Mouse (Mus musculus) lung, postnatal 0 days (tissue): ENCODE data around the gene Rab11fip4.
"Not testable (repeated sequence)": the region's sequence is repeated elsewhere in the genome, so short reads cannot be mapped to it uniquely, and the experiment has no call there.

Source experiments
- CTCF ChIP-seq: IDR thresholded peaks from 2 replicates; pipeline ENCODE4 v1.5.1; 2016; ENCODE audit warnings: antibody characterized with exemption, mild to moderate bottlenecking
- EP300 ChIP-seq: IDR thresholded peaks from 2 replicates; pipeline ENCODE4 v1.6.1; 2016; ENCODE audit warnings: antibody characterized with exemption, mild to moderate bottlenecking, control low read depth

DNA sequence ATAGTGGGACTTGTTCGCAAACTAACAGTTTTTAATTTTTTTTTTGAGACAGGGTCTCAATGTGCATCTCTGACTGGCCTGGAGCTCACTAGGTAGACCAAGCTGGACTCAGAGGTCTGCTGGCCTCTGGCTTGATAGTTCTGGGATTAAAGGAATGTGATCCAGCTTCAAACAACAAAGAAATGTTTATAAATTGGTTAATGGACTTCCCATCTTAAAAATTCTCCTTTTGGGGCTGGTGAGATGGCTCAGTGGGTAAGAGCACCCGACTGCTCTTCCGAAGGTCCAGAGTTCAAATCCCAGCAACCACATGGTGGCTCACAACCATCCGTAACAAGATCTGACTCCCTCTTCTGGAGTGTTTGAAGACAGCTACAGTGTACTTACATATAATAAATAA, 107.5 kb downstream of the Rab11fip4 start:
- TF ChIP-seq EP300, CTCF: not testable (repeated sequence)
